Mouse (Mus musculus): ENCODE measurements around the gene Mthfsl.
"Not testable (repeated sequence)": the region's sequence is repeated elsewhere in the genome, so short reads cannot be mapped to it uniquely, and the experiment has no call there.

Gene Mthfsl

GRCm38 (mm10) chr9:88689451-88689850, 30.6 kb downstream of the Mthfsl start:
- not testable (repeated sequence) for DNase-seq

GRCm38 (mm10) chr9:88686719-88687118, 33.4 kb downstream of the Mthfsl start:
- DNase-seq = not testable (repeated sequence)

- not testable (repeated sequence) for DNase-seq
These were observed 61.8 kb downstream of the Mthfsl start for GRCm38 (mm10) chr9:88658341-88658740.

DNA sequence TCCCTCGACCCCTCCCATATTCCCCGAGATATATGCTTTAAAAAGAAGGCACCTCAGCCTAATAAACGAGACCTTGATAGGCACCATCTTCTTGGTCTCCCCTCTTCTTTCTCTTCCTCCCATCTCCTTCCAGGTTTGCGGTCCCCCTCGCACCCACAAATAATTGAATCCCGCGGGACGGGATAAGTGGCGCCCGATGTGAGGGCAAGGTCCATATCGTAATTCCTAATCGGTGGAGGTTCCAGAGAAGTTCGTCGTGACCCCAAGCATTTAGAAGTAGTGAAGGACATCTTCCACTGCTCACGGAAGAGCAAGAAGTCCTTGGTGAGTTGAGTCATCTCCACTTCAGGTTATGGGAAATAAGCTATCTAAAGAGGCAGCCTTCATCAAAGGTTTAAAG, 69.4 kb downstream of the Mthfsl start:
- not testable (repeated sequence) for DNase-seq
